Mouse (Mus musculus) common myeloid progenitor, adult 5-6 weeks (primary cell): Measurements from ENCODE around the gene Eef1akmt2. TPM values are rescaled to one million over a fixed set of nuclear protein-coding genes. Genes with fewer than 3 reads are reported as not detected.

Source experiments
- ATAC-seq: replicated peaks from 2 replicates; pipeline ENCODE4 v1.8.0; 2016; ENCODE audit warnings: low read depth, mild to moderate bottlenecking, moderate TSS enrichment, inconsistent platforms; ENCODE audit not compliant: poor library complexity, severe bottlenecking
- total RNA-seq: library from RNA; stranded (forward); fragments of 200-1000, 187-1606 nt; gene quantifications from 2 replicates; pipeline ENCODE4 v1.2.3, GENCODE M21; 2017

The Eef1akmt2 gene
- total RNA-seq, 1 experiment from 2014 or later: 56.3 TPM

DNA sequence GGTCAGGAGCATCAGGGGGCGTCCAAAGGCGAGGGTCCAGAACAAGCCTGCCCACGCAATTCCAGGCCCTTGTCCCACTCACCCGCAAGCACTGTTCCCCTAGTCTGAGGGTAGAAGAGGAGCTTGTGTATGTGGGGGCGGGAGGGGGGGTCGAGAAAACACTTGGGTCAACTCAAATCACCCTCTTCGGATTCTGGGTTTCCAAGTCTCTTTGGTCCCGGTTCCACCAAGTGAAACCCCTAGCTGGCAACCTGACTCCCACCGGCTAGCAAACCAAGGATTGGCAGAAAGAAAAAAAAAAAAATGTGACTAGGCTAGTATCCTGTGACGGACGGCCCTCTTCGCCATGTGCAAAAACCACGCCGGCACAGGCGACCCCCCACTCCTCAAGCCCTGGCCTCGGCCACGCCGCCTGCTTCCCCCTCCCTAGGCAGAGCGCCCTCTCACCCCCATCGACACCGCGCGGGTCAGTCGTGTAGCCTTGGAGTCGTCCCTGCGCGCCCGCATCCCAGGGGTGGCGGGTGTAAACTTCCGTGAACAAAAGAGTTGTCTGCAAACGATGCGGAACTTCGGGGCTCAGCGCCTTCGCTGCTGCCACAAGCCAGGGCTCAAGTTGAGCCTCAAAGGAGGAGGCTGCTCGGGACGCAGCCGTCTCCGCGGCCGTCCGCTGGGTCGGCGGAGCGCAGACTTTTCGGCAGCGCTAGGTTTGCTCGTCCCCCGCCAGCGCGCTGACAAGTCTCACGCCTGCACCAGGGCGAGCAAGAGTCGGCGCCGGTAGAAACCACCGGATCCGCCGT, 39.7 kb downstream of the Eef1akmt2 start:
- peak; percentile 29 for ATAC-seq

- peak; percentile 34; the same call in 1 of the 2 replicates for ATAC-seq
Observed at GRCm38 (mm10) chr7:132811716-132812618, 40.5 kb downstream of the Eef1akmt2 start.

GRCm38 (mm10) chr7:132810879-132811278, 41.6 kb downstream of the Eef1akmt2 start:
- ATAC-seq: peak; percentile 64

DNA sequence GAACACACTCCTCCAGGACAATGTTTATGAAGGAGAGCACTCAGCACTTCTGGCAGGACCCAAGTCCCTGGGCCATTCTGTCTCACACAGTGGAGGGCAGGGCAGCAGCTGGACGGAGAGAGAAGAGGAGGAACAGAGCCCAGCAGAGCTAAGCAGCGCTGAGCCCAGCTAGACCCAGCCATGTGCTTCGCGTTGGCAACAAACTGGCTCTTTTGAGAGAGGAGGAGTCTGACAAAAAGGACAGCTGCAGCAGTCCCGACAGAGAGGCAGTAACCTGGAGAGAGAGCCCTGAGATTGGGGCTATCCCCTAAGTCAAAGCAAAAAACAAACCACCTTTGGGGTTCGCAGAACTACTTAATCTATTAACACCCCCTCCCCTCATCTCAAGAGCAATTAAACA, 42.1 kb downstream of the Eef1akmt2 start:
- no peak for ATAC-seq

DNA sequence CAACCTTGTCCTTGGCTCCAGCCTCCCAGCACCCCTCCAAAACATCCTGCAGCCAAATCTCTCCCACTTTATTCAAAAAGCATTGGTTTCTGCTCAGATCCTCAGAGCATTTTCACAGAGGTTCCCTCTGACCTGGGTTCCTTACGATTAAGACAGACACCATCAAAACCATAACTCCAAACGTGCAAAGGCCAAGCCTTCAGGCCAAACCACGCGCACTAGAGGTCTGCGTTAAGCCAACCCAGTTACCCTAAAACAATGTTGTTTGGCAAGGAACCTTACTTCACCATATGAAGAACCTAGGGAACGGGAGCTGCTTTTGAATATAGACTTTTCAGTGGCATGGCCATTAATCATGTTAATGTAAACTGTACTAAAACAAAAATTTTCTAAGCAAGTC, 42.8 kb downstream of the Eef1akmt2 start:
- ATAC-seq: no peak

- no peak for ATAC-seq
Observed at GRCm38 (mm10) chr7:132808841-132809682, 43.4 kb downstream of the Eef1akmt2 start.

- no peak for ATAC-seq
Observed at GRCm38 (mm10) chr7:132808051-132808796, 44.2 kb downstream of the Eef1akmt2 start.

GRCm38 (mm10) chr7:132806926-132807857, 45.3 kb downstream of the Eef1akmt2 start:
- no peak for ATAC-seq

- no peak for ATAC-seq
Observed at GRCm38 (mm10) chr7:132806286-132806685, 46.2 kb downstream of the Eef1akmt2 start.

- ATAC-seq: peak; percentile 31
Observed at GRCm38 (mm10) chr7:132804951-132805350, 47.5 kb downstream of the Eef1akmt2 start.

DNA sequence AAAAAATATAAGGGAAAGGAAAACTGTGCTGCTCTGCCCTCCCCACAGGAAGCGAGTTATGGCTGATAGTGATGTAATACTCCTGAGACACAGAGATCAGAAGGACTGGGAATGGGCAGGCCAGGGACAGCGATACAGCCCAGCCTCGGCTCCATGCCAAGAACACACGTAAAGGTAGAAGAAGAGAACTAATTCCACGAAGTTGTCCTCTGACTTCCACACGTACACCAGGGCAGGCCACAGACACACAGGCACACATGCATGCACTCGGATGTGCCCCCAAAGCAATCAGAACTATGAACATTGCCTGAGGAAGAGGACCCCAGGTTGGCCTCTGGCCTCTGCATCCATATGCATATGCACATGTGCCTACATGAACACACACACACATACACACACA, 48.0 kb downstream of the Eef1akmt2 start:
- no peak for ATAC-seq

- peak; percentile 86 for ATAC-seq
Observed at GRCm38 (mm10) chr7:132803962-132804361, 48.5 kb downstream of the Eef1akmt2 start.

- no peak for ATAC-seq
Observed at GRCm38 (mm10) chr7:132803336-132803735, 49.1 kb downstream of the Eef1akmt2 start.

DNA sequence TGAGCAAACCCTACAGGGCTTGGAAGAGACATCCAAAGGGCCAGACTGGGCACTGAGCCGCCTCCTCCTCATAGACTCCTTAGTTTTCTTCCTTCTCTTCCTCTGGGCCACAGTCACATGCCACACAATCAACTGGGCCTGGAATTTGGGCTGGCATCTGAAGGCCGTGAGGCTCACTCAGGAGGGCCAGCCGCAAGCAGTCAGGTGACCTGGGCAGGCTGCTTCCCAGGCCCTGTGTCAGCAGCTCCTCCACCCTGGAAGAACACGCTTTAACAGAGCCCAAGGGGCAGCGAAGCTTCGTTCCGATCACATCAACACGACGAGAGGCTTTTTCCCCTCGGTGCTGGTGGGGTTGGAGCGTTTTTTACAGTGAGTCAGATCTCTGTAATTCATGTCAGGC, 49.8 kb downstream of the Eef1akmt2 start:
- no peak for ATAC-seq

DNA sequence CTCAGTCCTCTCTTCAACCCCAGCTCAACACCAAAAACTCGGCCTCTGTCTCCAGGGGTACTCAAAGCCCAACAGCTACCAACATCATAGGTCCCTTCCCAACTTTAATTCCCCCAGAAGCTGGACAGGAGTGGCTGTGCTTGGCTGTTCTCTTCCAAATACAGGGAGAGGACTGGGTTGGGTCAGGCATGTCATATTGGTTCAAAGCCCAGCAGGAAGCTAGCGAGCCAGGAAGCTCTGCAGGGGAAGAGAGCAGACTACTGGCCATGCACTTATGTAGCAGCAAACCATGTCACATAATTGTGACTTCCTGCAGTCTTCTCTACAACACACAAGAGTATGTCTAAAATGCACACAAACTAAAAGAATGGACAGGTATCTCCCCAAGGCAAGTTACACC, 50.4 kb downstream of the Eef1akmt2 start:
- no peak for ATAC-seq

DNA sequence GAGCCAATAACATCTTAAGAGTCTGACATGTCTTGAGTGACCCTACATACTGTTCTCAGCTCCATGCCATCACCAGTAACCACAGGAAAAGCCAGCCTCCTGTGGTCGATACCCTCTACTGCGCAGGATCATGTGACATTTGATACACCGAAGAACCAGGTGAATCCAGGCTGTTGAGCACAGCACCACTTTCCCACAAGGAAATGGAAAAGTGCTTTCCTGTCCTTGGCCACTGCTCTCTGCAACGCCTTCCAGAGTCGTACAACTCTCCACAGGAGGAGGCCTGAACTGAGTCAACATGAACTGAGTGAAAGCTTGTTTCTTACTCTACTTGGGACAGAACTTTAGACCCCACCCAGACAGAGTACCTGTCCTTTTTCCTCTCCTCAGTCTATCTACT, 51.0 kb downstream of the Eef1akmt2 start:
- ATAC-seq: no peak

- ATAC-seq: no peak
Observed at GRCm38 (mm10) chr7:132800868-132801267, 51.6 kb downstream of the Eef1akmt2 start.
